Mouse (Mus musculus): ENCODE results near the gene Stxbp1.

DNA sequence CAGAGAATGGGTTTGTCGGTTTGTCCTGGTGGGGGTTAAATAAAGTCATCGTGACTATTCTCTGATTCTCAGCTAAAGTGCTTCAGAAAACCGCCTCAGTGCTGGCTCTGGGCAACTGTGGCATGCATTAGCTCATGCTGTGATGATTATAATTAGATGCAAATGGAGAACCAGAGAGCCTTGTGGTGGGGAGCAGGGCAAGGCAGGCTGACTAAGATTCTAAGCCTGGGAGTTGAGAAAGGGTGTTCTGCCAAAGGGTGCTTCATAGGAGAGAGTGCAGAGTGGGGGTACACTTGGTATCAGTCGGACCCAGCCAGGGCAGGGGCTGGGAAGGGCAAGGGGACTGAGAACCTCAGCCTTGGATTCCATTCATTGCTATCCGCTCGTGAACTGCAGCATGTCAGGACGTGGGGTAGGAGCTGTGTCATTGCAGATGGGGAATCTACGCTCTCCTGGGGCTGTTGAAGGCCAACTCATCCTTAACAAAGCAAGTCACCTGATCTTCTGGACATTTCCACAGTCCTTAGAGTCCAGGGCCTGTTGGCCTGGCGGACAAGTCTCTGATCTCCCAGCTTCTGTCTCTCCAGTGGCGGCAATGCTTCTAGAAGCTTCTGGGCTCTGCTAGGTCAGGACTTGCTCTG, 49.6 kb upstream of the Stxbp1 start:
- no peak for TF ChIP-seq CTCF (IDR thresholded peaks at IDR 0.05; ENCODE audit: insufficient read depth, low read depth, low read length)
- no peak for TF ChIP-seq POLR2A (IDR thresholded peaks at IDR 0.05; ENCODE audit: insufficient read depth, low read depth, low read length)
